Mouse (Mus musculus): ENCODE data around the gene Hnrnpr. TPM values are rescaled to one million over a fixed set of nuclear protein-coding genes. Genes with fewer than 3 reads are reported as not detected.

The Hnrnpr gene
- 155 and 177 TPM in 2 replicates for polyA plus RNA-seq (2014; fragmentation: Nextera tagmentation; extraction: Ambion mirVana)

DNA sequence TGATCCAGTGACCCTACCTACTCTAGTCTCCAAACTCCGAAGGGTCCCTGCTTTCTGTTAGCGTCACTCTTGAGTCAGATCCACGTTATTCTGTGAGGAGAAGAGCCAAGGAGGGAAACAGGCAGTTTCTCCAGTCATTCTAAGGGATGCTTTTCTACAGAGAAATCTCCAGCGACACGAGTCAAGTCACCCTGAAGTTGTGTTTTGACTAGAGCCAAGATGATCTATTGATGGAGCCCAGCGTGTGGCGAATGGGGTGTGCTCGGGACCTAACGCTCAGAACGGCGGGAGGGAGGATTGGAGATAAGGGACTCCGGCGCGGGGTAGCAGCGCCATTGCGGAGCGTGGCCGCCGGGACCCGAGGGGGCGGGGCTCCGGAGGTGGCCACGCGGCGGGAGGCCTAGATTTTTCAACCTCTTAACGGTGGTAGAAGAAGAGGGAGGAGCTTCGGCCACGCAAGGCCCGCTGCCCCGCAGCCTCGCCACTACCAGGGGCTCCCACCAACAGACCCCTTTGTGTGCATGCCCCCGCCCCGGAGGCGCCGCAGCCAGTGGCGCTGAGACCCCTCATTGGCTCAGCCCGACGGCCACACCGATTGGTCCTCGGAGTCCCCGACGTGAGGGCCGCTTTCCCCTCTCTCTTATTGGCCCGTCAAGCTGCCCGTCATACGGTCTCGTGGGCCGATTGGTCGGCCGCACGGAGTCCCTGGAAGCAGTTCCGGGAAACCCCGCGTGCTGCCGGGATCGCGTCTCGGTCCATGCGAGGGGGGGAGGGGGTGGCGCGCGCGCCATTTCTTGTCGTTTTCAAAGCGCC lies at the start of gene Hnrnpr:
Gene Hnrnpr (plus strand): TSS at position 714 of the 813 bp plus-strand sequence.
- H3K9me3 ChIP-seq (ENCODE audit: control insufficient read depth, low read length), result no peaks in the 10 kb centered on the region
- ATAC-seq (ENCODE audit: low FRiP score) (peak; percentile 100), DNase-seq (ENCODE audit: low spot score) (peak; percentile 99)
- H3K27ac ChIP-seq, result peak within 1 kb of the TSS; percentile 97
- H3K27me3 ChIP-seq (ENCODE audit: control insufficient read depth, insufficient read depth, low read length), result no peaks in the 10 kb centered on the region
- H3K4me3 ChIP-seq (replicated peaks; ENCODE audit: low read length), result peak within 1 kb of the TSS; percentile 100
- H3K9ac ChIP-seq, result peak within 1 kb of the TSS; percentile 99
- peak within 1 kb of the TSS; percentile 92 for H3K4me2 ChIP-seq (replicated peaks)
- H3K36me3 ChIP-seq (replicated peaks; ENCODE audit: control insufficient read depth, insufficient read depth), result no peaks in the 10 kb centered on the region
- WGBS, result 1% methylated on average over 61 of the region's 65 CpGs
- peaks cover 41% of the 10 kb centered on the region for H3K4me1 ChIP-seq (replicated peaks; ENCODE audit: control insufficient read depth, insufficient read depth, low read length)

DNA sequence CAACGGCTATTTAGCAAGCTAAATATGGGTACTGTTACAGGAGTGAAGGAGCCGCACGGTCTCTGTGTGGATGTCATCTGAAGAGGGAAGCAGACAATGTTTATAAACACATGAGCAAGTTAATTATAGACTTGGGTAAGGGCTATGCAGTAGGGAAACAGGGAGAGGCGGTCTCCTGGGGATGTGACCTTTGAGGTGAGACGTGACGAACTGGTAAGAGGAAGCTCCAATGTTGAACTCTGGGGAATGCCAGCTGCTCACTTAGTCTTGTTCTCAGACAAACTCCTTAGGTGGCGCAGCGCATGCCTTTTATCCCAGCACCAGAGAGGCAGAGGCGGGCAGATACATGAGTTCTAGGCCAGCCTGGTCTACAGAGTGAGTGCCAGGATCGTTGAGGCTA lies 48.8 kb upstream of the Hnrnpr start:
- Histone ChIP-seq H3K9ac (no peak overlapping the region), H3K4me3 (replicated peaks; ENCODE audit: low read length) (no peak overlapping the region), H3K27ac (no peak overlapping the region), H3K27me3 (ENCODE audit: control insufficient read depth, insufficient read depth, low read length) (no peaks in the 10 kb centered on the region), H3K36me3 (replicated peaks; ENCODE audit: control insufficient read depth, insufficient read depth) (no peaks in the 10 kb centered on the region), H3K4me1 (replicated peaks; ENCODE audit: control insufficient read depth, insufficient read depth, low read length) (no peaks in the 10 kb centered on the region), H3K9me3 (ENCODE audit: control insufficient read depth, low read length) (no peaks in the 10 kb centered on the region), H3K4me2 (replicated peaks) (no peak overlapping the region)
- WGBS, result 83% methylated on average over 10 of the region's 10 CpGs
- DNase-seq (ENCODE audit: low spot score) (no peak), ATAC-seq (ENCODE audit: low FRiP score) (no peak)

DNA sequence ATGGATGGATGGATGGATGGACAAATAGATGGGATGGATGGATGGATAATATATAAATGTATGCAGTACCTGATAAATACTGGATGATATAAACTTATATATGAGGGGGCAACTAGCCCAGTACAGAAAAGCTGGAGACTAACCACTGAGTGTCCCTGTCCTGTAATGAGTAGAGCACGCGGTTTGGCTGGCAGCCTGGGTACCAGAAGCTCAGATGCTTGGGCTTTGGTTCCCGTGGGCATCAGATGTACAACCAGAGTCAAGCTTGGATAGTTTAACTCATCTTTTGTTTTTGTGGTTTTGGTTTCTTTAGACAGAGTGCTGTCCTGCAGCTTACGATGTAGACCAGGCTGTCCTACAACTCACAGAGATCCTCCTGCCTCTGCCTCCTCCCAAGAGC lies 47.2 kb upstream of the Hnrnpr start:
- H3K4me1 ChIP-seq (replicated peaks; ENCODE audit: control insufficient read depth, insufficient read depth, low read length), result no peaks in the 10 kb centered on the region
- H3K9ac ChIP-seq, result no peak overlapping the region
- DNase-seq (ENCODE audit: low spot score) (no peak), ATAC-seq (ENCODE audit: low FRiP score) (no peak)
- no peak overlapping the region for H3K4me3 ChIP-seq (replicated peaks; ENCODE audit: low read length)
- no peak overlapping the region for H3K27ac ChIP-seq
- no peak overlapping the region for H3K4me2 ChIP-seq (replicated peaks)
- no peaks in the 10 kb centered on the region for H3K27me3 ChIP-seq (ENCODE audit: control insufficient read depth, insufficient read depth, low read length)
- H3K36me3 ChIP-seq (replicated peaks; ENCODE audit: control insufficient read depth, insufficient read depth), result no peaks in the 10 kb centered on the region
- H3K9me3 ChIP-seq (ENCODE audit: control insufficient read depth, low read length), result no peaks in the 10 kb centered on the region
- WGBS, result 96% methylated on average over 4 of the region's 4 CpGs

DNA sequence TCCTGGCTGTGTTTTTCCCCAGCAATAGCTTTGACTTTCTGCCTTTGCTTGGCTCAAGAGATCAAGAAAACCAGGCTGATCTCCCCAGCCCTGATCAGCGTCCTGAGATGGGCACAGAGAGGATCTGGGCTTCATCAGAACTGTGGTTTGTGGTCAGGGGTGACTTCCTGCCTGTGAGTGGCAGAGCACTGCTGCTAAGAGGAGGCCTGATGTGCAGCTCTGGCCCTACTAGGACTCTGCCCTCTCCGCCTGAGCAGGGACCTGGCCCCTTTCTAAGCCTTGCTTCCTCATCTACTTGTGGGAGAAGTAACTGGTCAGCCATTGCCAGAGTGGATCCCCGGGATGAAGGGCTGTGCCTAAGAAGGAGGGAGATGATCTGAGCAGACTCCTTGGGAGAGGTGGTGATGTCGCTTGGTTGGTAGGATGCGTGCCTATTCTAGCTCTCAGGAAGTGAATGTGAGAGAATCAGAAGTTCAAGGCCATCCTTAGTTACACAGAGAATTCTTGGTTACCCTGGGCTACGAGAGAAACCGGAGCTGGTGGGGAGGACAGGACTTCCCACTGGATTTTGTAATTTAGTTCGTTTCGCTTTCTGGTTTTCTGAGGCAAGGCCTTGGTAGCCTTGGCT lies 43.9 kb upstream of the Hnrnpr start:
- H3K4me1 ChIP-seq (replicated peaks; ENCODE audit: control insufficient read depth, insufficient read depth, low read length), result no peaks in the 10 kb centered on the region
- no peak overlapping the region for H3K9ac ChIP-seq
- WGBS, result 88% methylated on average over 9 of the region's 9 CpGs
- H3K9me3 ChIP-seq (ENCODE audit: control insufficient read depth, low read length), result no peaks in the 10 kb centered on the region
- H3K36me3 ChIP-seq (replicated peaks; ENCODE audit: control insufficient read depth, insufficient read depth), result no peaks in the 10 kb centered on the region
- ATAC-seq (ENCODE audit: low FRiP score), result no peak
- H3K27me3 ChIP-seq (ENCODE audit: control insufficient read depth, insufficient read depth, low read length), result no peaks in the 10 kb centered on the region
- DNase-seq (ENCODE audit: low spot score), result no peak
- no peak overlapping the region for H3K4me2 ChIP-seq (replicated peaks)
- no peak overlapping the region for H3K4me3 ChIP-seq (replicated peaks; ENCODE audit: low read length)
- H3K27ac ChIP-seq, result no peak overlapping the region

GRCm38 (mm10) chr4:136268912-136269311 lies 41.8 kb upstream of the Hnrnpr start:
- Histone ChIP-seq H3K4me1 (replicated peaks; ENCODE audit: control insufficient read depth, insufficient read depth, low read length) (no peaks in the 10 kb centered on the region), H3K4me2 (replicated peaks) (no peak overlapping the region), H3K36me3 (replicated peaks; ENCODE audit: control insufficient read depth, insufficient read depth) (no peaks in the 10 kb centered on the region), H3K9me3 (ENCODE audit: control insufficient read depth, low read length) (peaks cover 9% of the 10 kb centered on the region; the same call in 1 of the 2 replicates), H3K27me3 (ENCODE audit: control insufficient read depth, insufficient read depth, low read length) (no peaks in the 10 kb centered on the region), H3K4me3 (replicated peaks; ENCODE audit: low read length) (no peak overlapping the region), H3K27ac (no peak overlapping the region), H3K9ac (no peak overlapping the region)
- ATAC-seq (ENCODE audit: low FRiP score) (no peak), DNase-seq (ENCODE audit: low spot score) (no peak)
- 94% methylated on average over 1 of the region's 1 CpGs for WGBS

- H3K4me3 ChIP-seq (replicated peaks; ENCODE audit: low read length), result no peak overlapping the region
- ATAC-seq (ENCODE audit: low FRiP score), result no peak
Measured at GRCm38 (mm10) chr4:136270648-136271047, 40.1 kb upstream of the Hnrnpr start.

GRCm38 (mm10) chr4:136281097-136281496 lies 29.6 kb upstream of the Hnrnpr start:
- 90% methylated on average over 8 of the region's 8 CpGs for WGBS
- ATAC-seq (ENCODE audit: low FRiP score), result no peak
- no peak overlapping the region for H3K9ac ChIP-seq
- DNase-seq (ENCODE audit: low spot score), result no peak
- H3K27me3 ChIP-seq (ENCODE audit: control insufficient read depth, insufficient read depth, low read length), result no peaks in the 10 kb centered on the region
- H3K27ac ChIP-seq, result no peak overlapping the region
- H3K4me2 ChIP-seq (replicated peaks), result no peak overlapping the region
- H3K4me3 ChIP-seq (replicated peaks; ENCODE audit: low read length), result no peak overlapping the region
- peaks cover 18% of the 10 kb centered on the region for H3K4me1 ChIP-seq (replicated peaks; ENCODE audit: control insufficient read depth, insufficient read depth, low read length)
- no peaks in the 10 kb centered on the region for H3K36me3 ChIP-seq (replicated peaks; ENCODE audit: control insufficient read depth, insufficient read depth)
- H3K9me3 ChIP-seq (ENCODE audit: control insufficient read depth, low read length), result no peaks in the 10 kb centered on the region

More at GRCm38 (mm10) chr4:136270648-136271047, 40.1 kb upstream of the Hnrnpr start:
- WGBS, result 80% methylated on average over 8 of the region's 8 CpGs
- Histone ChIP-seq H3K27ac (no peak overlapping the region), H3K9ac (no peak overlapping the region), H3K27me3 (ENCODE audit: control insufficient read depth, insufficient read depth, low read length) (no peaks in the 10 kb centered on the region), H3K9me3 (ENCODE audit: control insufficient read depth, low read length) (peaks cover 9% of the 10 kb centered on the region; the same call in 1 of the 2 replicates), H3K4me1 (replicated peaks; ENCODE audit: control insufficient read depth, insufficient read depth, low read length) (no peaks in the 10 kb centered on the region), H3K4me2 (replicated peaks) (no peak overlapping the region), H3K36me3 (replicated peaks; ENCODE audit: control insufficient read depth, insufficient read depth) (no peaks in the 10 kb centered on the region)
- no peak for DNase-seq (ENCODE audit: low spot score)

- H3K9ac ChIP-seq, result no peak overlapping the region
- H3K36me3 ChIP-seq (replicated peaks; ENCODE audit: control insufficient read depth, insufficient read depth), result no peaks in the 10 kb centered on the region
- no peaks in the 10 kb centered on the region for H3K9me3 ChIP-seq (ENCODE audit: control insufficient read depth, low read length)
- H3K4me1 ChIP-seq (replicated peaks; ENCODE audit: control insufficient read depth, insufficient read depth, low read length), result peaks cover 19% of the 10 kb centered on the region
- ATAC-seq (ENCODE audit: low FRiP score) (no peak), DNase-seq (ENCODE audit: low spot score) (no peak)
- H3K4me3 ChIP-seq (replicated peaks; ENCODE audit: low read length), result no peak overlapping the region
- H3K27me3 ChIP-seq (ENCODE audit: control insufficient read depth, insufficient read depth, low read length), result no peaks in the 10 kb centered on the region
- H3K27ac ChIP-seq, result no peak overlapping the region
- no peak overlapping the region for H3K4me2 ChIP-seq (replicated peaks)
- 65% methylated on average over 9 of the region's 9 CpGs for WGBS
Measured at GRCm38 (mm10) chr4:136281611-136282010, 29.1 kb upstream of the Hnrnpr start.

GRCm38 (mm10) chr4:136282621-136283480 lies 27.9 kb upstream of the Hnrnpr start:
- Histone ChIP-seq H3K27me3 (ENCODE audit: control insufficient read depth, insufficient read depth, low read length) (no peaks in the 10 kb centered on the region), H3K27ac (peak overlapping the region; percentile 90; the same call in 1 of the 2 replicates), H3K36me3 (replicated peaks; ENCODE audit: control insufficient read depth, insufficient read depth) (peaks cover 6% of the 10 kb centered on the region; the same call in 1 of the 2 replicates), H3K4me1 (replicated peaks; ENCODE audit: control insufficient read depth, insufficient read depth, low read length) (peaks cover 30% of the 10 kb centered on the region), H3K4me2 (replicated peaks) (no peak overlapping the region), H3K4me3 (replicated peaks; ENCODE audit: low read length) (no peak overlapping the region), H3K9ac (no peak overlapping the region), H3K9me3 (ENCODE audit: control insufficient read depth, low read length) (no peaks in the 10 kb centered on the region)
- WGBS, result 17% methylated on average over 10 of the region's 10 CpGs
- DNase-seq (ENCODE audit: low spot score), result no peak
- no peak for ATAC-seq (ENCODE audit: low FRiP score)

Data from hindbrain, embryonic 14.5 days (tissue).